Mouse (Mus musculus) lung, postnatal 25 days (tissue): ENCODE results near the gene Postn.
A peak's percentile ranks its signal among the peaks of the same experiment; 100 is the strongest.

Experiments used
- DNase-seq: peaks from one replicate; pipeline ENCODE4 v3.0.0; 2022; ENCODE audit warnings: low spot score

The Postn gene

GRCm38 (mm10) chr3:54360897-54361296 lies at the start of gene Postn:
Gene Postn (plus strand): TSS chr3:54361109.
- DNase-seq = no peak

- no peak for DNase-seq
These were observed 46.9 kb upstream of the Postn start for GRCm38 (mm10) chr3:54314055-54314454.

GRCm38 (mm10) chr3:54352891-54353652 lies 7.8 kb upstream of the Postn start:
- peak; percentile 48 for DNase-seq

GRCm38 (mm10) chr3:54357561-54357960 lies 3.3 kb upstream of the Postn start:
- no peak for DNase-seq

GRCm38 (mm10) chr3:54358463-54359189 lies 2.3 kb upstream of the Postn start:
- DNase-seq = no peak

GRCm38 (mm10) chr3:54361656-54362055 lies 747 bp downstream of the Postn start:
- DNase-seq = no peak

GRCm38 (mm10) chr3:54371015-54371414 lies 10.1 kb downstream of the Postn start:
- DNase-seq = no peak

- DNase-seq = no peak
These were observed 11.7 kb downstream of the Postn start for GRCm38 (mm10) chr3:54372625-54373024.

- no peak for DNase-seq
These were observed 15.1 kb downstream of the Postn start for GRCm38 (mm10) chr3:54376014-54376413.

- DNase-seq = no peak
These were observed 16.7 kb downstream of the Postn start for GRCm38 (mm10) chr3:54377647-54378046.

GRCm38 (mm10) chr3:54378135-54378534 lies 17.2 kb downstream of the Postn start:
- DNase-seq = no peak

- DNase-seq = no peak
These were observed 19.1 kb downstream of the Postn start for GRCm38 (mm10) chr3:54379981-54380380.

- no peak for DNase-seq
These were observed 38.4 kb downstream of the Postn start for GRCm38 (mm10) chr3:54399321-54399720.

- no peak for DNase-seq
These were observed 39.0 kb downstream of the Postn start for GRCm38 (mm10) chr3:54399911-54400310.

- DNase-seq = no peak
These were observed 39.7 kb downstream of the Postn start for GRCm38 (mm10) chr3:54400617-54401016.

GRCm38 (mm10) chr3:54401706-54402105 lies 40.8 kb downstream of the Postn start:
- DNase-seq = no peak

GRCm38 (mm10) chr3:54403791-54404190 lies 42.9 kb downstream of the Postn start:
- DNase-seq = no peak

- DNase-seq = no peak
These were observed 45.7 kb downstream of the Postn start for GRCm38 (mm10) chr3:54406567-54406966.

- DNase-seq = no peak
These were observed 50.1 kb downstream of the Postn start for GRCm38 (mm10) chr3:54411052-54411451.

- no peak for DNase-seq
These were observed 52.1 kb downstream of the Postn start for GRCm38 (mm10) chr3:54412885-54413583.

GRCm38 (mm10) chr3:54413584-54413897 lies 52.6 kb downstream of the Postn start:
- DNase-seq = no peak

GRCm38 (mm10) chr3:54414386-54414785 lies 53.5 kb downstream of the Postn start:
- no peak for DNase-seq

GRCm38 (mm10) chr3:54417833-54418386 lies 57.0 kb downstream of the Postn start:
- DNase-seq = peak; percentile 28
